Mouse (Mus musculus): ENCODE measurements at regions not wholly inside any gene's neighbourhood (a gene's known extent, or its start where the extent isn't known, plus 50 kb on each side); places are given as distances from the start of the nearest gene placed in this dataset.

DNA sequence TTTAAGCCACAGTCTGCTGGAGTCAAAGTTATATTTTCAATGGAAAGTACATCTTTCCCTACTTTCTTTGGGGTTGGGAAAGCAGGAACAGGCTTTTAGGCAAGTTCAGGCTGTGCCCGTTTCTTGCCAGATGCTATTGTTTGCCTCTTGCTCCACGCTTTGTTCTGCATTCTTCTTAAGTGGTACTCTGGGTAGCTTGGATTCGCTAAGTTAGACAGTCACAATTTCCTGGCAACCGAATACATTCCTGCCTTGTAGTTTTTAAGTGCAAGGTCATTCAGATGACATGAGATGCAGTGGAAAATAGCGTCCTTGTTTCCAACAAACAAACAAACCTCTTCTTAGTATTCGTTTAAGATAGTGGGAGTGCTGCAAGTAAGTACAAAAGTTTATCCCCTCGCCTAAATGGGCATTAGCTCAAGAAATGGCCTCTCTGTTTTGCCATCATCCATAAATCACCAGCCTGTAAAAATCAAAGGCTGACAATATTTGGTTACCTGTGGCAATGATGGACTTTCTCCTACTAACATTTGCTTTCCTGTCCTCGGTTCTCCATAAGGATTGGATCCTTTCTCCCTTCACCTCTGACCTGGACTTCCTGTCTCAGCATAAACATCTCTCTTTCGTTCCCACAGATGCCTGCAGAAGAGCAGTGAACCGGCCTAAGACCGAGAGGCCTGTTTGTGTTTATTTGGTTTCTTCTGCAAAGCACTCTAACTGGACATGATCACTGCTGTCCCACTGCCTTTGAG, 485.3 kb downstream of the Slc4a3 start:
- peaks cover 0 to 8% of the 10 kb centered on the region in 2 experiments; a peak in 1 of 4 replicates for H3K4me1 ChIP-seq (ENCODE audit: control insufficient read depth in 1 of 2, insufficient read depth in 2 of 2)
- no peaks in the 10 kb centered on the region for H3K36me3 ChIP-seq (replicated peaks in 1 of 2; ENCODE audit: control insufficient read depth in 1 of 2, insufficient read depth in 1 of 2, low read length in 1 of 2)
- H3K9me3 ChIP-seq (replicated peaks; ENCODE audit: low read length): no peaks in the 10 kb centered on the region
- H3K27me3 ChIP-seq (replicated peaks): no peaks in the 10 kb centered on the region
- in situ Hi-C loops (cut with MboI; ENCODE audit: low pct_ligation_motif_present, low pct_unique_long_range_greater_than_20kb, low sequenced_read_pairs) (no loop called here), dilution Hi-C loops (cut with MboI; ENCODE audit: extremely low pct_ligation_motif_present, extremely low pct_unique_long_range_greater_than_20kb, low sequenced_read_pairs) (no loop called here)
- TF ChIP-seq MAFK (IDR thresholded peaks at IDR 0.05; ENCODE audit: insufficient replicate concordance, low read length) (no peak), MAZ (IDR thresholded peaks at IDR 0.05; ENCODE audit: low read depth, low read length) (no peak), MAX (IDR thresholded peaks at IDR 0.05; ENCODE audit: low read length) (no peak), UBTF (IDR thresholded peaks at IDR 0.05; ENCODE audit: low read depth, low read length) (no peak), NRF1 (IDR thresholded peaks at IDR 0.05; ENCODE audit: low read depth, low read length) (no peak), IRF4 (IDR thresholded peaks at IDR 0.05; ENCODE audit: low read depth, low read length) (no peak), CTCF (conservative IDR thresholded peaks at IDR 0.05 in 1 of 2, IDR thresholded peaks at IDR 0.05 in 1 of 2; ENCODE audit: low read depth in 2 of 2, low read length in 2 of 2) (no peak), MYC (IDR thresholded peaks at IDR 0.05; ENCODE audit: low read depth, low read length) (no peak), JUND (conservative IDR thresholded peaks at IDR 0.05; ENCODE audit: low read depth, low read length) (no peak), USF1 (IDR thresholded peaks at IDR 0.05; ENCODE audit: low read depth, low read length) (no peak)
- H3K9ac ChIP-seq (ENCODE audit: insufficient read depth, low read depth): no peak overlapping the region
- H3K27ac ChIP-seq (ENCODE audit: insufficient read depth, low read depth): no peak overlapping the region
- no peak overlapping the region for H3K4me2 ChIP-seq (ENCODE audit: insufficient read depth, low read depth, poor library complexity, severe bottlenecking)
- no peaks in the 10 kb centered on the region for H3K79me2 ChIP-seq (replicated peaks; ENCODE audit: control insufficient read depth, extremely low read depth, insufficient read depth, poor library complexity, severe bottlenecking)
- no peak for DNase-seq (ENCODE audit: extremely low read depth)
- no peak overlapping the region for H3K4me3 ChIP-seq (replicated peaks in 1 of 3; ENCODE audit: low read depth in 2 of 3, low read length in 2 of 3, poor library complexity in 1 of 3)

DNA sequence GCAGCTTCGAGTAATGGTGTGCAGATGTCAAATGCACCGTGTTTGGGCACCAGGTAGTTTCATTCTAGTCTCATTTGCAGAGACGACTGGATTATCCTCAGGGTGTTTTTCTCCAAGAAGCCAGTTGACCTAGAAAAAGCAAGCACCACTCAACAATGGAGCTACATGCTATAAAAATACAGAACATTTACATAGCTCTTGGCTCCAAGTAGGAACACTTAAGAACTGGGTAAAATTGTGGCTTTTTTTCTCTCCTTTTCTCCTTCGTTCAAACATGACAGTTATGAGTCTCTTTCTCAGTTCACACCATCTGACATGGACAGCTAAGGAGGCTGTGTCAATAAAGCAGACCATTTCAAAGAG, 485.8 kb downstream of the Slc4a3 start:
- Histone ChIP-seq H3K27me3 (replicated peaks) (no peaks in the 10 kb centered on the region), H3K9me3 (replicated peaks; ENCODE audit: low read length) (no peaks in the 10 kb centered on the region), H3K4me1 (ENCODE audit: control insufficient read depth in 1 of 2, insufficient read depth in 2 of 2) (peaks cover 0 to 8% of the 10 kb centered on the region in 2 experiments; a peak in 1 of 4 replicates), H3K79me2 (replicated peaks; ENCODE audit: control insufficient read depth, extremely low read depth, insufficient read depth, poor library complexity, severe bottlenecking) (no peaks in the 10 kb centered on the region), H3K36me3 (replicated peaks in 1 of 2; ENCODE audit: control insufficient read depth in 1 of 2, insufficient read depth in 1 of 2, low read length in 1 of 2) (no peaks in the 10 kb centered on the region), H3K4me2 (ENCODE audit: insufficient read depth, low read depth, poor library complexity, severe bottlenecking) (no peak overlapping the region), H3K9ac (ENCODE audit: insufficient read depth, low read depth) (no peak overlapping the region), H3K4me3 (replicated peaks in 1 of 3; ENCODE audit: low read depth in 2 of 3, low read length in 2 of 3, poor library complexity in 1 of 3) (no peak overlapping the region), H3K27ac (ENCODE audit: insufficient read depth, low read depth) (no peak overlapping the region)
- dilution Hi-C loops (cut with MboI; ENCODE audit: extremely low pct_ligation_motif_present, extremely low pct_unique_long_range_greater_than_20kb, low sequenced_read_pairs): no loop called here
- TF ChIP-seq MAFK (IDR thresholded peaks at IDR 0.05; ENCODE audit: insufficient replicate concordance, low read length) (no peak), EP300 (IDR thresholded peaks at IDR 0.05; ENCODE audit: low read length) (no peak), ZMIZ1 (IDR thresholded peaks at IDR 0.05; ENCODE audit: low read depth, low read length) (no peak), GABPA (IDR thresholded peaks at IDR 0.05; ENCODE audit: insufficient replicate concordance, low read depth, low read length) (no peak), USF1 (IDR thresholded peaks at IDR 0.05; ENCODE audit: low read depth, low read length) (no peak), RCOR1 (conservative IDR thresholded peaks at IDR 0.05; ENCODE audit: low read depth, low read length) (no peak)
- DNase-seq (ENCODE audit: extremely low read depth): no peak
- in situ Hi-C loops (cut with MboI; ENCODE audit: low pct_ligation_motif_present, low pct_unique_long_range_greater_than_20kb, low sequenced_read_pairs): no loop called here

Measured in CH12.LX (cell line).